Mouse (Mus musculus): Measurements from ENCODE around the gene Stac3.

DNA sequence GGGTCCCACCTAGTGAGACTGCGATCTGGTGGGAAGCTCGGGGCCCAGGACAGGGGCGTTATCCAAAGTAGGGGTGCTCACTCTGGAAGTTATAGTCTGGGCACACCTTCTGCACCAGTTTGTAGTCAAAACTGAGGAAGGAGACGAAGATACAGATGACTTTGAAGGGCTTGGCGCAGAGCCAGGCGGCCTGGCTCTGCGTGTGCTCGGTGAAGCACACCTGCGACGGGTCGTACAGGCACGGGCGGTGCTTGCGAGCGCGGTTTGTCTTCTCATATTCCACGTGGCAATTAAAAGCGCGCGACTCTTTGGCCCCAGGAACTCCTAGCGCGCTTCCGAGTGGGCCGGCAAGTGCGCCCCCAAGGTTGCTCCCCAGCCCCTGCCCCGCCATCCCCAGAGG lies 24.6 kb downstream of the Stac3 start:
- no peak for TF ChIP-seq EP300 (IDR thresholded peaks at IDR 0.05; ENCODE audit: low read depth)
- TF ChIP-seq CTCF (IDR thresholded peaks at IDR 0.05; ENCODE audit: low read depth) = no peak
